Mouse (Mus musculus) stomach, postnatal 0 days (tissue): ENCODE measurements around the gene Fam83g.

Source experiments
- CTCF ChIP-seq: IDR thresholded peaks from 2 replicates; pipeline ENCODE4 v1.5.1; 2016; ENCODE audit warnings: antibody characterized with exemption, low read depth, mild to moderate bottlenecking, moderate library complexity
- EP300 ChIP-seq: optimal IDR thresholded peaks from 2 replicates; pipeline ENCODE3; 2016; ENCODE audit warnings: antibody characterized with exemption

DNA sequence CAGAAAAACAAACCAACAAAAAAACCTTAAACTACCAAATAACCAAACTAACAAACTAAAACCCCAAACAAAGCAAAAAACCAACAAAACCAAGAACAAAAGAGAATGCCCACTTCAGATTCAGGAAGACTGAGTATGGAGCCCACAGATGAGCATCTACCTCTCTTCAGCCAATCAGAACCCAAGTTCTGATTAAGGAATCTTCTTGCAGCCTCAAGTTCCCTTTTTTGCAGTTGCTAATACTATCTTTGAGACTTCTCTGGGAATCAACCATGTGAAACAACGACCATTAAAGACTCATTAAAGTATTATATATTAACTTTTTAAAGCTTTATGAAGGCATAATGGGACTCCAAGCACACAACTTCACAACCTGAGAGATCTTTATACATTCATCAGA lies 53.4 kb downstream of the Fam83g start:
- no peak for TF ChIP-seq EP300
- TF ChIP-seq CTCF: no peak
